Mouse (Mus musculus): ENCODE measurements around the gene Abracl. TPM values are rescaled to one million over a fixed set of nuclear protein-coding genes. Genes with fewer than 3 reads are reported as not detected.

The Abracl gene
- polyA plus RNA-seq, 1 experiment, result 155 TPM

GRCm38 (mm10) chr10:18055009-18055695 is 32.1 kb upstream of the Abracl start:
- peaks cover 40% of the 10 kb centered on the region for H3K79me3 ChIP-seq (ENCODE audit: low read depth)
- peak overlapping the region; percentile 92 for H3ac ChIP-seq (ENCODE audit: control insufficient read depth, insufficient read length, low read depth)
- peaks cover 46% of the 10 kb centered on the region for H3K79me2 ChIP-seq (ENCODE audit: control insufficient read depth, insufficient read depth)
- peaks cover 8% of the 10 kb centered on the region for H3K36me3 ChIP-seq (ENCODE audit: control insufficient read depth, insufficient read depth)
- TF ChIP-seq CTCF (IDR thresholded peaks at IDR 0.05; ENCODE audit: control insufficient read depth, insufficient read depth, insufficient read length) (peak; percentile 96), MYOD1 (IDR thresholded peaks at IDR 0.05; ENCODE audit: control insufficient read depth, insufficient read length, low read depth) (no peak)
- H3K4me3 ChIP-seq (ENCODE audit: insufficient read depth, poor library complexity, severe bottlenecking), result peak overlapping the region; percentile 76
- H3K27me3 ChIP-seq (ENCODE audit: control insufficient read depth, insufficient read depth, insufficient read length), result no peaks in the 10 kb centered on the region

GRCm38 (mm10) chr10:18047380-18048146 is 24.5 kb upstream of the Abracl start:
- no peaks in the 10 kb centered on the region for H3K79me3 ChIP-seq (ENCODE audit: low read depth)
- no peaks in the 10 kb centered on the region for H3K27me3 ChIP-seq (ENCODE audit: control insufficient read depth, insufficient read depth, insufficient read length)
- H3ac ChIP-seq (ENCODE audit: control insufficient read depth, insufficient read length, low read depth), result no peak overlapping the region
- no peaks in the 10 kb centered on the region for H3K79me2 ChIP-seq (ENCODE audit: control insufficient read depth, insufficient read depth)
- H3K36me3 ChIP-seq (ENCODE audit: control insufficient read depth, insufficient read depth), result no peaks in the 10 kb centered on the region
- TF ChIP-seq CTCF (IDR thresholded peaks at IDR 0.05; ENCODE audit: control insufficient read depth, insufficient read depth, insufficient read length) (no peak), FOSL1 (IDR thresholded peaks at IDR 0.05; ENCODE audit: insufficient read depth, low read length, poor library complexity, severe bottlenecking) (no peak), CEBPB (IDR thresholded peaks at IDR 0.05; ENCODE audit: low read depth) (no peak), USF1 (IDR thresholded peaks at IDR 0.05; ENCODE audit: low read depth) (no peak), MAX (IDR thresholded peaks at IDR 0.05) (no peak), MYOD1 (IDR thresholded peaks at IDR 0.05; ENCODE audit: control insufficient read depth, insufficient read length, low read depth) (no peak), MYOG (IDR thresholded peaks at IDR 0.05; ENCODE audit: control insufficient read depth, extremely low read depth, insufficient read length) (no peak)
- no peak overlapping the region for H3K4me3 ChIP-seq (ENCODE audit: insufficient read depth, poor library complexity, severe bottlenecking)

GRCm38 (mm10) chr10:18046380-18046779 is 23.3 kb upstream of the Abracl start:
- Histone ChIP-seq H3K27me3 (ENCODE audit: control insufficient read depth, insufficient read depth, insufficient read length) (no peaks in the 10 kb centered on the region), H3K79me2 (ENCODE audit: control insufficient read depth, insufficient read depth) (no peaks in the 10 kb centered on the region), H3K4me3 (ENCODE audit: insufficient read depth, poor library complexity, severe bottlenecking) (no peak overlapping the region), H3K79me3 (ENCODE audit: low read depth) (no peaks in the 10 kb centered on the region), H3K36me3 (ENCODE audit: control insufficient read depth, insufficient read depth) (no peaks in the 10 kb centered on the region), H3ac (ENCODE audit: control insufficient read depth, insufficient read length, low read depth) (no peak overlapping the region)
- TF ChIP-seq CTCF (IDR thresholded peaks at IDR 0.05; ENCODE audit: control insufficient read depth, insufficient read depth, insufficient read length) (no peak), FOSL1 (IDR thresholded peaks at IDR 0.05; ENCODE audit: insufficient read depth, low read length, poor library complexity, severe bottlenecking) (no peak), CEBPB (IDR thresholded peaks at IDR 0.05; ENCODE audit: low read depth) (no peak), MAX (IDR thresholded peaks at IDR 0.05) (no peak), MYOG (IDR thresholded peaks at IDR 0.05; ENCODE audit: control insufficient read depth, extremely low read depth, insufficient read length) (no peak), MYOD1 (IDR thresholded peaks at IDR 0.05; ENCODE audit: control insufficient read depth, insufficient read length, low read depth) (no peak), USF1 (IDR thresholded peaks at IDR 0.05; ENCODE audit: low read depth) (no peak)

GRCm38 (mm10) chr10:18036849-18037248 is 13.8 kb upstream of the Abracl start:
- Histone ChIP-seq H3K79me2 (ENCODE audit: control insufficient read depth, insufficient read depth) (no peaks in the 10 kb centered on the region), H3K4me3 (ENCODE audit: insufficient read depth, poor library complexity, severe bottlenecking) (no peak overlapping the region), H3K27me3 (ENCODE audit: control insufficient read depth, insufficient read depth, insufficient read length) (no peaks in the 10 kb centered on the region), H3K36me3 (ENCODE audit: control insufficient read depth, insufficient read depth) (no peaks in the 10 kb centered on the region), H3ac (ENCODE audit: control insufficient read depth, insufficient read length, low read depth) (no peak overlapping the region), H3K79me3 (ENCODE audit: low read depth) (no peaks in the 10 kb centered on the region)
- no peak for TF ChIP-seq MYOD1 (IDR thresholded peaks at IDR 0.05; ENCODE audit: control insufficient read depth, insufficient read length, low read depth)
- TF ChIP-seq MYOG (IDR thresholded peaks at IDR 0.05; ENCODE audit: control insufficient read depth, extremely low read depth, insufficient read length), result no peak

GRCm38 (mm10) chr10:18034408-18034807 is 11.3 kb upstream of the Abracl start:
- H3K79me3 ChIP-seq (ENCODE audit: low read depth), result no peaks in the 10 kb centered on the region
- no peak overlapping the region for H3ac ChIP-seq (ENCODE audit: control insufficient read depth, insufficient read length, low read depth)
- no peaks in the 10 kb centered on the region for H3K27me3 ChIP-seq (ENCODE audit: control insufficient read depth, insufficient read depth, insufficient read length)
- TF ChIP-seq CTCF (IDR thresholded peaks at IDR 0.05; ENCODE audit: control insufficient read depth, insufficient read depth, insufficient read length), result no peak
- no peak for TF ChIP-seq FOSL1 (IDR thresholded peaks at IDR 0.05; ENCODE audit: insufficient read depth, low read length, poor library complexity, severe bottlenecking)
- TF ChIP-seq USF1 (IDR thresholded peaks at IDR 0.05; ENCODE audit: low read depth), result no peak
- no peak for TF ChIP-seq MAX (IDR thresholded peaks at IDR 0.05)
- no peak for TF ChIP-seq MYOG (IDR thresholded peaks at IDR 0.05; ENCODE audit: control insufficient read depth, extremely low read depth, insufficient read length)
- no peak overlapping the region for H3K4me3 ChIP-seq (ENCODE audit: insufficient read depth, poor library complexity, severe bottlenecking)
- no peaks in the 10 kb centered on the region for H3K36me3 ChIP-seq (ENCODE audit: control insufficient read depth, insufficient read depth)
- H3K79me2 ChIP-seq (ENCODE audit: control insufficient read depth, insufficient read depth), result no peaks in the 10 kb centered on the region

GRCm38 (mm10) chr10:18022312-18022711 is 776 bp downstream of the Abracl start:
- H3K79me2 ChIP-seq (ENCODE audit: control insufficient read depth, insufficient read depth), result peaks cover 52% of the 10 kb centered on the region
- H3K4me3 ChIP-seq (ENCODE audit: insufficient read depth, poor library complexity, severe bottlenecking), result peak overlapping the region; percentile 74
- no peaks in the 10 kb centered on the region for H3K27me3 ChIP-seq (ENCODE audit: control insufficient read depth, insufficient read depth, insufficient read length)
- TF ChIP-seq MAX (IDR thresholded peaks at IDR 0.05) (peak; percentile 17), MYOG (IDR thresholded peaks at IDR 0.05; ENCODE audit: control insufficient read depth, extremely low read depth, insufficient read length) (no peak)
- H3K79me3 ChIP-seq (ENCODE audit: low read depth), result peaks cover 42% of the 10 kb centered on the region
- H3K36me3 ChIP-seq (ENCODE audit: control insufficient read depth, insufficient read depth), result peaks cover 16% of the 10 kb centered on the region
- peak overlapping the region; percentile 67 for H3ac ChIP-seq (ENCODE audit: control insufficient read depth, insufficient read length, low read depth)
